Mouse (Mus musculus): ENCODE measurements around the gene A730071L15Rik. TPM values are rescaled to one million over a fixed set of nuclear protein-coding genes. Genes with fewer than 3 reads are reported as not detected.
A peak's percentile ranks its signal among the peaks of the same experiment; 100 is the strongest.

The A730071L15Rik gene
- total RNA-seq (2017): 0.85 to 2.3 TPM (median 1.9 TPM) in 3 replicates

DNA sequence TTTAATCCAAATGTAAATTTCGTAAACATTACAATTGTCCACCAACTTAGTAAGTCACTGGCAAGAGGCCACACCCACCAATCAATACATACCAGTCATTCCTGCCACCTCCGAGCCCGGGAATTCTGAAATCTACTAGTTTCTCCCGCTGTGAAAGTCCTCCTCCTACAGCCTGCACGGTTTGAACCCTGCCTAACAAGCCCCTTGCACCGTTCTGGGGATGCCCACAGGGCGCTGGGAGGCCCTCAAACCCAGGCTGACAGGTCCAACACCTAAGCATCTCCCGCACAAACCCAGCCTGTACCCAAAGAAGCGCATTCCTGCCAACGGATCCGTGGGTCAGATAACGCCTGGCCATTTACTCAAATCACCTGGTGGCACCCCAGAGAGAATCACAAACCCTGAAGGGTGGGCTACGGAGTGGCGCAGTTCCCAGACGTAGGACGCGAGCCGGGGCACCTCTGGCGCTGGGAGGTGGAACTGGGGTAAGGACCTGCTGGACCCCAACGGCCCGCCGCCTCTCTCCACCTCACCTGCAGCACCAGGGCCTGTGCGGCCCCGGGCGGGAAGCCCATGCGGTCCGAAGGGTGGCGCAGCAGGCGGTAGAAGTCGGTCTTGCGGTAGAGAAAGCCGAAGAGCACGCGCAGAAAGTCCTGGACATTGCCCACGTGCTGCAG lies at the start of gene A730071L15Rik:
A730071L15Rik (plus strand) TSS at position 620 of the 677 bp plus-strand sequence.
- 0 out of 2 replicates have a peak, but pooled peaks have one; percentile 25 for ATAC-seq (replicated peaks; ENCODE audit: insufficient number of reproducible peaks, low FRiP score, low TSS enrichment, poor library complexity, severe bottlenecking)

DNA sequence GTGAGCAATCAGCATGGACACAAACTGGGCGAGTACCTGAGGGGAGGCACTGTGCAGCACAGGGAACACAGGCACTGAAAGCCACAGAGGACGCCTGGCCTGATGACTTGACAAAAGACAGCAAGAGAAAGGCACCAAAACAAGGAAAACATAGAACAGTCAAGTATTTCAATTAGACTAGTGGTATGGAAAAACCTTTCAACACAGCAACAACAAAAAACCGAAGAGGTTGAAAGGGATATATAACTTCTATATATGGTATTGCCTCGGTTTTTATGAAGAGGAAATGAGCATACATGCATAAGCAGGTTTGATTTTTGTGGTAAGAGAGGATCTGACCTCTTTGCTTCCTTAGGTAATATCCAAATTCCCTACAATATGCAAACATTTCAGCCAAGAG lies 47.0 kb upstream of the A730071L15Rik start:
- no peak for ATAC-seq (replicated peaks; ENCODE audit: insufficient number of reproducible peaks, low FRiP score, low TSS enrichment, poor library complexity, severe bottlenecking)

GRCm38 (mm10) chr11:6154211-6154701 lies 45.6 kb upstream of the A730071L15Rik start:
- no peak for ATAC-seq (replicated peaks; ENCODE audit: insufficient number of reproducible peaks, low FRiP score, low TSS enrichment, poor library complexity, severe bottlenecking)

GRCm38 (mm10) chr11:6156651-6157050 lies 43.2 kb upstream of the A730071L15Rik start:
- no peak for ATAC-seq (replicated peaks; ENCODE audit: insufficient number of reproducible peaks, low FRiP score, low TSS enrichment, poor library complexity, severe bottlenecking)

- no peak for ATAC-seq (replicated peaks; ENCODE audit: insufficient number of reproducible peaks, low FRiP score, low TSS enrichment, poor library complexity, severe bottlenecking)
Measured at GRCm38 (mm10) chr11:6157119-6157518, 42.7 kb upstream of the A730071L15Rik start.

DNA sequence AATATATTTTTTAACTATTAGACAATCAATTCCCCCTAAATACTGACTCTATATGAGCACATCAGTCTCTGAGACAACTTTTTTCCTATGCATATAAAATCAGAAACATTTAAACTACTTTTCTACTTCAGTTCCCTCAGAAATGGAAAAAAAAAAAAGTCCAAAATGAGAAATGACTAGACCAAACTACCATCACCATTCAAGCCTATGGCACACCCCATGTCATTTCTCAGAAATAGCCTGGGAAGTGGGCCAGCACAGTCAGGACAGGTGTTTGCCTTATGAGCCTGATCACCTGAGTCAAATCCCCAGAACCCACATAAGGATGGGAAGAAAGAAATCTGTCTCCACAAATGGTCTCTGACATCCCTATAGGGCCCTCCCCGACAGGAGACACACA lies 41.3 kb upstream of the A730071L15Rik start:
- ATAC-seq (replicated peaks; ENCODE audit: insufficient number of reproducible peaks, low FRiP score, low TSS enrichment, poor library complexity, severe bottlenecking): no peak

GRCm38 (mm10) chr11:6159704-6160275 lies 40.0 kb upstream of the A730071L15Rik start:
- no peak for ATAC-seq (replicated peaks; ENCODE audit: insufficient number of reproducible peaks, low FRiP score, low TSS enrichment, poor library complexity, severe bottlenecking)

- no peak for ATAC-seq (replicated peaks; ENCODE audit: insufficient number of reproducible peaks, low FRiP score, low TSS enrichment, poor library complexity, severe bottlenecking)
Measured at GRCm38 (mm10) chr11:6160663-6161271, 39.1 kb upstream of the A730071L15Rik start.

- ATAC-seq (replicated peaks; ENCODE audit: insufficient number of reproducible peaks, low FRiP score, low TSS enrichment, poor library complexity, severe bottlenecking): no peak
Measured at GRCm38 (mm10) chr11:6161549-6161948, 38.3 kb upstream of the A730071L15Rik start.

- ATAC-seq (replicated peaks; ENCODE audit: insufficient number of reproducible peaks, low FRiP score, low TSS enrichment, poor library complexity, severe bottlenecking): no peak
Measured at GRCm38 (mm10) chr11:6163062-6163461, 36.8 kb upstream of the A730071L15Rik start.

DNA sequence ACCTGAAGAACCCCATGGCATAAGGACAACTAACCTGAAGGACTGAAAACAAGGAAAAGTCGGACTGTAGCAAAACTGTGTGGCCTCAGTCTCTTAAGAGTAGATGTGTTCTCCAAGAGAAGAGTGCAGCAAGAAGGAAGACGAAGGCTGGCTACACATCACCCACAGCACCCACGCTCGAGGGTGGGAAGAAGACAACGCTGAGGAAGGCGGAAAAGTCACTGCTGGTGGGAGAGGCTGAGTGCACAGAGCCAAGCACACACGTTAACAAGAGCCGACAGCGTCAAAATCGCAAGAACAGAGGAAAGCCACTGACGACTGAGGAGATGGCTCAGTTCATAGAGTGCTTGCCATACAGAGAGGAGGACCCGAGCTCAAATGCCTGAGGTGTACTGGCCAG lies 36.1 kb upstream of the A730071L15Rik start:
- ATAC-seq (replicated peaks; ENCODE audit: insufficient number of reproducible peaks, low FRiP score, low TSS enrichment, poor library complexity, severe bottlenecking): no peak

DNA sequence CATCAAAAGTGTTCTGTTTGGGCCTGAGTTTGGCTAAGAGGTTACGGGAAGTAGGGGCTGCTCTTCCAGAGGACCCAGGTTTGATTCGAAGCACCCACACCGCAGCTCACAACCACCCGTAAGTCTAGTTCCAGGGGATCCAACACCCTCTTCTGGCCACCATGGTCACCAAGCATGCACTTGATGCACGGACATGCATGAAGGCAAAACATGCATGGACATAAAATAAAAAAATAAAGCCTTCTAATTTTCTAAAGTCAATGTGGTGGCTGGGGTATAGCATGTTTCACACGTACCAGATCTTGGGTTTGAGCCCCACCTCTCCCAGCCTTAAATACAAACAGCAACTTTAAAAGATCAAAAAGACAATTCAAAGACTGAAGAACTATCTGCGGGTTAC lies 35.0 kb upstream of the A730071L15Rik start:
- ATAC-seq (replicated peaks; ENCODE audit: insufficient number of reproducible peaks, low FRiP score, low TSS enrichment, poor library complexity, severe bottlenecking): no peak

DNA sequence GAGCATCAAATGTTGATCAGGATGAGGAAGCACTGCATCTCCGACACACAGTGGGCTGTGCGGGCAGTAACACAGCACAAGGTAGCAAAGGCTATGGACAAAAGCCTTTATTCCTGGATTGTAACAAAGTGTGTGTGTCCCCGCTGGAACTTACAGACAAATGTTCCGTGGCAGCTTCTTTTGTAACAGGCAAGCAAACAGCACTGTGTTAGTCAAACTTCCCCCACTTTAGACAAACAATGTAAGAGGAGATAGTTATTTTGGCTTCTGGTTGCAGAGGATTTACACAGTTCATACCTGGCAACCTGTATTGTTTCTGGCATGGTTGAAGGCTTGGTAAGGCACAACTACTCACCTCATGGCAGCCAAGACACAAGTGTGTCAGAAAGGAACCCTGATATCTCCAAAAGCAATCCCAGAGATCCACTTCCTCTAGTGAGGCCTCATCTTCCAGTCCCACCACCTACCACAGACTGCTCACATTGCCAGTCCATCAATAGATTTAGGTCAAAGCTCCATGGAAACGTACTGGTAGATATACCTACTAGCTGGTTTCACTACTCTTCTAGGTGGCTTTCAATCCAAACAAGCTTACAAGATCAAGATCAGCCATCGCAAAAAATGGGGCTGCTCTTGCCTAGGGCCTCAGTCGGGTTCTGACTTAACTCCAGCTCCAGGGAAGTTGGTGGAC lies 34.3 kb upstream of the A730071L15Rik start:
- no peak for ATAC-seq (replicated peaks; ENCODE audit: insufficient number of reproducible peaks, low FRiP score, low TSS enrichment, poor library complexity, severe bottlenecking)

- ATAC-seq (replicated peaks; ENCODE audit: insufficient number of reproducible peaks, low FRiP score, low TSS enrichment, poor library complexity, severe bottlenecking): no peak
Measured at GRCm38 (mm10) chr11:6166351-6166750, 33.5 kb upstream of the A730071L15Rik start.

DNA sequence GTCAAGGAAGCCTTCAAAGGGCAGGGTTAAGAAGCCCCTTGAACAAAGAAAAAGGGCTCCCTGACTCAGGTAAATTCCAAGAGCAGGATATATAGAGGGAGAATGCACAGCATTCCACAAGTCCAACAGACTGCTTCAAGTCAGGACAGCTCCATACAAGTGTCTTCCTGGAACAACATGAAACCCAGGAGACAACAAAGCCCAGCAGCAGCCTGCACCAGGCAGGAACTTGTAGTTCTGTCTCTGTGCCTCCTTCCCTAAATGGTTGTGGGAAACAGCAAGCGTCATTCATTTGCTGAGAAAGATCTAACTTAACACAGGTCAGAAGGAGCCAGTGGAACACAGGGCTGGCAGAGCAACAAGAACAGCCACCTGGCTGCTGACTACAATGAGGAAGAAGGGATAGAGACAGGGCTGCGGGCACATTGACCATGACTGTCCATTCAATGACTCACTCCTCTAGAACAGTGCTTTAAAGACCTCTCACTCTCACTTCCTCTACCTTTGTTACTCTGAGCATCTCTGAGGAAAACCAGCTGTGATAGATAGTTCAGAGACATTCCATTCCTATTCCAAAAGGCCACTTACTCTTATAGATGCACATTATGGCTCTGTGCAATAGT lies 30.7 kb upstream of the A730071L15Rik start:
- ATAC-seq (replicated peaks; ENCODE audit: insufficient number of reproducible peaks, low FRiP score, low TSS enrichment, poor library complexity, severe bottlenecking): no peak

DNA sequence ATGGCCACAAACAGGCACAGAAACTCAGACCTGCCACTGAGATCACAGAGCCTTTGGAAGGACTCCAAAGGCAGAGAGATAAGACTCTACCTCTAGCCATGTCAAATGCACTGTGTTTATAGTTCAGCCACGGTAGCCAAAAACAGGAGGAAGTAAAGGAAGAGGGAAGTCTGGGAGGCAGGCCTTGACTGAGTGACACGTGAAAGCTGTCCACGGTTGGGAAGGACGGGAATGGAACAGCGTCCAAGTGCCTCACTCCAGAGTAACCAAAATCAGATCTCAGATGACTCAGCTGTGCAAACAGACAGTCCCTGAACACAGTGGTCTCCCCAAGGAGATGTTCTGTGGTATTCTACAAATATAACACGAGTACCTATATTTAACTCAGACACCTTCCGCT lies 25.1 kb upstream of the A730071L15Rik start:
- no peak for ATAC-seq (replicated peaks; ENCODE audit: insufficient number of reproducible peaks, low FRiP score, low TSS enrichment, poor library complexity, severe bottlenecking)

- ATAC-seq (replicated peaks; ENCODE audit: insufficient number of reproducible peaks, low FRiP score, low TSS enrichment, poor library complexity, severe bottlenecking): no peak
Measured at GRCm38 (mm10) chr11:6175506-6175905, 24.3 kb upstream of the A730071L15Rik start.

DNA sequence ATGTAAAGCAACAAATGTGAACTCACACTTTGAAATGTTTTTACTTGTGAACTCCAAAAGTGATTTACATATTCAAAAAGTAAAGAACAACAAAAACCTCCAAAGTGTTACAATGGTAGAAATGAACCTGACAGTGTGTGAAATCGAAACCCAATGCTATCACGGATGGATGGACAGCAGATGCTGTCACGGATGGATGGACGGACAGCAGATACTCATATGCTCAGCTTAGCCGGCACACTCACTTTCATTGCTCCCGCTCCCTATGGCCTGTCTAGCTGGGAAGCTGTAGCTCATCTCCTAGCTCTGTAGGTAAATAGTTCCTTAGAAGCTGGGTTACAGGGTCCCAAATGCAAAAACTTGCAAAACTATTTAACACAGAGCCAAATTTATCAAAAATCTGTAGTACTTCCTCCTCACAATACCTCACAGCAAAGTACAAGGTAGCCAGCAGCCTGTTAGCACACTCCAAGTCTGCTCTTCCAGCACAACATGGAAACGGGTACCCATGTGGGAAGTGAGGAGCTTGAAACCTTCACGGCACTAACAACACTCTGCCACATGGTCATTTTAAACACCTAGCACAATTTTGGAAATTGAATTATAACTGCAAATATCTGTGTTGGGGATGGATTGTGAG lies 21.9 kb upstream of the A730071L15Rik start:
- no peak for ATAC-seq (replicated peaks; ENCODE audit: insufficient number of reproducible peaks, low FRiP score, low TSS enrichment, poor library complexity, severe bottlenecking)
